In the genomic region with DNA sequence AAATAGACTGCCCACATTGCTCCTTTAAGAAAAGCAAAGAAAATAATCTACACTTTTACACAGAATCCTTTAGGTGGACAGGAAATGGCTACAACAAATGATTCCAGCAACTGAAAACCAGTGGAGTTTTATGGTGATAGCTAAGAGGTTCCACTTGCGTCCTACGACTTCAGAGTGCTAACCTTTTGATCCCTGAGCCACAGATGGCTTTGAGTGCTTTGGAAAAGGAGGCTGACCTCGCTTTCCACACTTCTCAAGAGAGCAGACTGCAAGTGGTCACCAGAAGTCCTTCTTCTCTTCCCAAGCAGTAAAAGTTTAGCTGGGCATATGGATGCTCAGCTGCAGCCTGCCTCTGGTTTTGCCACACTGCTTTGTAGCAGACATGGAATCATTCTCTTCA, we compare ENCODE assay signal across 19 mouse cellular contexts. TPM values are rescaled to one million over a fixed set of nuclear protein-coding genes. Genes with fewer than 3 reads are reported as not detected.
DNase-seq lines count a peak whose midpoint lies in the region; ATAC-seq lines count a peak whose summit lies in the region.
"Had no signal": no experiment of that assay in that cellular context is flagged by ENCODE, and none has a peak within 500 bp of the region (broad histone marks: within the 10 kb centered on the region; RNA-seq: fewer than 3 reads in every experiment).

No protein-coding gene starts in this region.

- peak overlapping the region; percentile 67 for H3K27ac ChIP-seq in limb, embryonic 10.5 days
- H3K27ac ChIP-seq in limb, embryonic 15.5 days: 0 out of 2 replicates have a peak overlapping the region, but pooled peaks have one; percentile 14
- H3K27ac ChIP-seq in hindbrain, embryonic 16.5 days (ENCODE audit: low read depth, low read length): no peak overlapping the region
- H3K27ac ChIP-seq: forebrain, embryonic 15.5 days; heart, embryonic 10.5 days; hindbrain, embryonic 12.5 days; hindbrain, postnatal 0 days had no signal

- peak; percentile 28 for DNase-seq in testis, postnatal 10 days (ENCODE audit: low spot score)
- DNase-seq in testis, postnatal 14 days (ENCODE audit: low spot score): no peak
- DNase-seq in limb, embryonic 10.5 days (ENCODE audit: low spot score): no peak
- no peak for DNase-seq in left cerebral cortex, postnatal 4 days
- DNase-seq: adrenal gland, adult 2 months; adrenal gland, postnatal 25 days; cerebellum, adult 18-20 months; cerebellum, adult 9-11 months; cerebellum, postnatal 36 days; gastrocnemius, postnatal 36 days; heart, adult 18-20 months; heart, postnatal 10 days; heart, postnatal 4 days had no signal

- H3K36me3 ChIP-seq in limb, embryonic 10.5 days: no peaks in the 10 kb centered on the region
- no peaks in the 10 kb centered on the region for H3K36me3 ChIP-seq in limb, embryonic 15.5 days
- H3K36me3 ChIP-seq in hindbrain, embryonic 16.5 days (ENCODE audit: control insufficient read depth, insufficient read depth, low read length): no peaks in the 10 kb centered on the region
- H3K36me3 ChIP-seq: forebrain, embryonic 15.5 days; heart, embryonic 10.5 days; hindbrain, embryonic 12.5 days had no signal

- ATAC-seq in limb, embryonic 15.5 days (ENCODE audit: insufficient number of reproducible peaks, low FRiP score, low TSS enrichment, low read depth): no peak
- no peak for ATAC-seq in hindbrain, embryonic 16.5 days
- ATAC-seq: forebrain, embryonic 15.5 days; hindbrain, postnatal 0 days had no signal

- peaks cover 17% of the 10 kb centered on the region for H3K4me1 ChIP-seq in limb, embryonic 10.5 days
- peaks cover 4% of the 10 kb centered on the region; the same call in 1 of the 2 replicates for H3K4me1 ChIP-seq in limb, embryonic 15.5 days
- no peaks in the 10 kb centered on the region for H3K4me1 ChIP-seq in hindbrain, embryonic 16.5 days (ENCODE audit: control insufficient read depth, insufficient read depth, low read depth, low read length)
- H3K4me1 ChIP-seq: forebrain, embryonic 15.5 days; hindbrain, embryonic 12.5 days had no signal

- no peak overlapping the region for H3K4me3 ChIP-seq in limb, embryonic 10.5 days
- no peak overlapping the region for H3K4me3 ChIP-seq in limb, embryonic 15.5 days
- H3K4me3 ChIP-seq in hindbrain, embryonic 16.5 days (ENCODE audit: low read length): no peak overlapping the region
- H3K4me3 ChIP-seq: forebrain, embryonic 15.5 days; heart, embryonic 10.5 days; hindbrain, embryonic 12.5 days had no signal

- no peak overlapping the region for H3K9ac ChIP-seq in limb, embryonic 15.5 days
- no peak overlapping the region for H3K9ac ChIP-seq in hindbrain, embryonic 16.5 days (ENCODE audit: low read depth, low read length)
- H3K9ac ChIP-seq: forebrain, embryonic 15.5 days; hindbrain, embryonic 12.5 days had no signal

- intact Hi-C loops in left cerebral cortex, postnatal 4 days (cut with DNase I): no loop called here

- no peaks in the 10 kb centered on the region for H3K27me3 ChIP-seq in limb, embryonic 10.5 days (ENCODE audit: low read depth, poor library complexity, severe bottlenecking)
- H3K27me3 ChIP-seq in limb, embryonic 15.5 days: no peaks in the 10 kb centered on the region
- H3K27me3 ChIP-seq in hindbrain, embryonic 16.5 days (replicated peaks; ENCODE audit: control insufficient read depth, insufficient read depth, low read length): no peaks in the 10 kb centered on the region
- H3K27me3 ChIP-seq: forebrain, embryonic 15.5 days; hindbrain, embryonic 12.5 days had no signal

- H3K9me3 ChIP-seq in limb, embryonic 10.5 days (replicated peaks): no peaks in the 10 kb centered on the region
- no peaks in the 10 kb centered on the region for H3K9me3 ChIP-seq in limb, embryonic 15.5 days
- H3K9me3 ChIP-seq in hindbrain, embryonic 16.5 days (ENCODE audit: control insufficient read depth, low read length): no peaks in the 10 kb centered on the region
- H3K9me3 ChIP-seq: forebrain, embryonic 15.5 days; heart, embryonic 10.5 days; hindbrain, embryonic 12.5 days had no signal

- no peak overlapping the region for H3K4me2 ChIP-seq in limb, embryonic 15.5 days
- no peak overlapping the region for H3K4me2 ChIP-seq in hindbrain, embryonic 16.5 days (ENCODE audit: low read length)
- H3K4me2 ChIP-seq: forebrain, embryonic 15.5 days; hindbrain, embryonic 12.5 days had no signal

- 11% methylated on average over 3 of the region's 3 CpGs for WGBS in limb, embryonic 10.5 days
- 33% methylated on average over 3 of the region's 3 CpGs for WGBS in limb, embryonic 15.5 days
- WGBS in hindbrain, embryonic 16.5 days: 31% methylated on average over 3 of the region's 3 CpGs

RNA-seq across cellular contexts. Expression of gene Lpar1, which starts 18.0 kb away (rescaled TPM):
- polyA plus RNA-seq in limb, embryonic 10.5 days (2016; fragmentation: Nextera tagmentation; extraction: Ambion mirVana): 197 and 253 TPM in 2 replicates
- 150 and 151 TPM in 2 replicates for polyA plus RNA-seq in limb, embryonic 15.5 days (2015; fragmentation: Nextera tagmentation; extraction: Ambion mirVana)
- total RNA-seq in left cerebral cortex, postnatal 4 days (2021): 10 to 100 TPM; 12.5 to 13.7 TPM
- polyA plus RNA-seq in hindbrain, embryonic 16.5 days (2015; fragmentation: Nextera tagmentation; extraction: Ambion mirVana): 20.9 and 25.1 TPM in 2 replicates
